Mouse (Mus musculus) bone marrow, adult 2 months (tissue): ENCODE data around the gene Treml1. TPM values are rescaled to one million over a fixed set of nuclear protein-coding genes. Genes with fewer than 3 reads are reported as not detected.

ENCODE experiments used
- H3K27ac ChIP-seq: fragments of 200-500 bp; 2 replicates; pipeline ENCODE4 v1.5.1; 2012; ENCODE audit warnings: low read depth, mild to moderate bottlenecking, control low read depth, inconsistent platforms, low read length; ENCODE audit not compliant: control insufficient read depth, poor library complexity, insufficient read depth
- H3K4me1 ChIP-seq: fragments of 200-500 bp; 2 replicates; pipeline ENCODE4 v1.6.1; 2011; ENCODE audit warnings: low read length; ENCODE audit not compliant: control insufficient read depth, insufficient read depth
- H3K4me3 ChIP-seq: fragments of 200-500 bp; replicated peaks from 2 replicates; pipeline ENCODE3; 2011; ENCODE audit warnings: mild to moderate bottlenecking, low read depth, low read length, control low read depth; ENCODE audit not compliant: control insufficient read depth
- CTCF ChIP-seq: fragments of 200-500 bp; IDR thresholded peaks from 2 replicates; pipeline ENCODE4 v1.5.1; 2011; ENCODE audit warnings: low read length, control low read depth; ENCODE audit not compliant: control insufficient read depth, insufficient read depth
- POLR2A ChIP-seq: fragments of 200-500 bp; IDR thresholded peaks from 2 replicates; pipeline ENCODE4 v1.6.1; 2011; ENCODE audit warnings: low read depth, mild to moderate bottlenecking, control low read depth, low read length, borderline replicate concordance; ENCODE audit not compliant: control insufficient read depth
- WGBS: fragments of 180-500 bp; shearing (Covaris S2); methylation state at CpG from one replicate; pipeline ENCODE4 v1.1.7; 2018; 5-methylcytosine and 5-hydroxymethylcytosine counted together
- polyA plus RNA-seq: library from polyadenylated mRNA; stranded (reverse); fragments of >200 nt; gene quantifications from 2 replicates; pipeline ENCODE4 v1.2.4, GENCODE M21; 2011; ENCODE audit warnings: low replicate concordance; ENCODE audit not compliant: missing spikeins, insufficient read depth, insufficient read length

Gene Treml1
- polyA plus RNA-seq, 1 experiment = 115 TPM

- Histone ChIP-seq H3K4me1 (peaks cover 7% of the 10 kb centered on the region; the same call in 1 of the 2 replicates), H3K4me3 (peak overlapping the region; percentile 33), H3K27ac (peak overlapping the region; percentile 40)
- TF ChIP-seq CTCF = no peak
- TF ChIP-seq POLR2A = no peak
- 58% methylated on average over 11 of the region's 11 CpGs for WGBS
Observed at GRCm38 (mm10) chr17:48325638-48326037, 34.1 kb upstream of the Treml1 start.

- Histone ChIP-seq H3K4me1 (peaks cover 7% of the 10 kb centered on the region; the same call in 1 of the 2 replicates), H3K27ac (no peak overlapping the region), H3K4me3 (no peak overlapping the region)
- WGBS = 87% methylated on average over 4 of the region's 4 CpGs
- no peak for TF ChIP-seq POLR2A
- TF ChIP-seq CTCF = no peak
Observed at GRCm38 (mm10) chr17:48326656-48327055, 33.1 kb upstream of the Treml1 start.

- H3K4me3 ChIP-seq = no peak overlapping the region
- WGBS = 57% methylated on average over 2 of the region's 2 CpGs
- H3K4me1 ChIP-seq = no peaks in the 10 kb centered on the region
- TF ChIP-seq CTCF (no peak), POLR2A (no peak)
- H3K27ac ChIP-seq = no peak overlapping the region
Observed at GRCm38 (mm10) chr17:48332524-48332923, 27.2 kb upstream of the Treml1 start.

DNA sequence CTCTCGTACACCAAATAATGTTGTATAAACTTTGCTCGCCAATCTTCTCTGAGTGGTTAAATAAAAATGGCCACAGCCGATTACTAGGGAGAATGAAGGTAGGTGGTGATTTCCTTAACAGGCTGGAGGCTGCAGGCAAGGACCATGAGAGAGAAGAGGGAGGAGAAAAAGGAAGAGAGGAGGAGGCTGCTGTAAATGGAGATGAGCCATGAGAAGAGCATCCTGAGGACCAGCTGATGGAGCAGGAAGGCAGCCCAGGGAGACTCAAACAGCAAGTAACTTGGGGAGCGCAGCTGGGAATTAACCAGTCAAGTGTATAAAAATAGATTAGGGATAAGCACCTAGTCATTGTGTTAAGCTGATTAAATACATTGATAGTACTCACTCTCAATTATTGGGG, 25.5 kb upstream of the Treml1 start:
- Histone ChIP-seq H3K4me3 (no peak overlapping the region), H3K4me1 (no peaks in the 10 kb centered on the region; the same call in 1 of the 2 replicates), H3K27ac (no peak overlapping the region)
- 86% methylated on average over 4 of the region's 4 CpGs for WGBS
- no peak for TF ChIP-seq CTCF
- TF ChIP-seq POLR2A = no peak

DNA sequence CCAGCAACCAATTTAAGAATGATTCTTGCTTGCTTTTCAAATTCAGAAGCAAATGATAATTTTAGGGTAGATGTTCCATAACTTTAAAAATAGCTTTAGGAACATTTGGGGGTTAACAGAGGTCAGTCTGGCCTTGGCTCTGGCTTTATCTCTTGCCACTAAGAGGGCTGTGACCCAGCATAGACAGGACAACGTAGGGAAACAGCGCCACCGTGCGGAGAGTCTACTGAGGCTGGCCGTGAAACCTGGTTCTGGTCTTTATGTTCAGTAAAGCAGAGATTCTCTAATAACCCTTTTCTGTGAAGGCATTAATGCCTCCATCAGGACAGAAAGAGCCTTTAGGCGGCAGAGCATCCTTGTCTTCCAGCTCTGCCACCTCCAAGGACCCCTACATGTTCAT, 22.9 kb upstream of the Treml1 start:
- H3K4me1 ChIP-seq = no peaks in the 10 kb centered on the region; the same call in 1 of the 2 replicates
- no peak overlapping the region for H3K4me3 ChIP-seq
- no peak for TF ChIP-seq POLR2A
- TF ChIP-seq CTCF = peak; percentile 99
- no peak overlapping the region for H3K27ac ChIP-seq
- under 1% methylated on average over 6 of the region's 6 CpGs for whole genome bisulfite sequencing

DNA sequence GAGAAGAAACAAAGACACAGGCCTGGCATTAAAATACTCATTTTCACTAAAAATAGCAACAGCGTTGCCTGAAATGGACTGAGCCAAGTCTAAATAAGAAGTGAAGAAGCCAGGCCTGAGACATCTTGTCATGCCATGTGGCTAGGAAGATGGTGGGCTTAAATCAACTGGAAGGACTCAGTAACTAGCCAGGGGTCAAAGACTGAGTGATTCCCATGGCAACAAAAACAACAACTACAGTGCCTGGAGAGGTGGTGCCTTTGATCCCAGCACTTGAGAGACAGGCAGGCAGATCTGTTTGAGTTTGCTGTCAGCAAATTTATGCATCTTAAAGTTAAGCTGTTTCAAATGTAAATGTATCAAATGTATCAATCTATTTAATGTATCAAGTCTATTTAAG, 19.4 kb upstream of the Treml1 start:
- Histone ChIP-seq H3K4me1 (no peaks in the 10 kb centered on the region; the same call in 1 of the 2 replicates), H3K27ac (no peak overlapping the region), H3K4me3 (no peak overlapping the region)
- WGBS = 86% methylated on average over 1 of the region's 1 CpGs
- TF ChIP-seq POLR2A (no peak), CTCF (no peak)

GRCm38 (mm10) chr17:48341947-48342346, 17.8 kb upstream of the Treml1 start:
- Histone ChIP-seq H3K4me1 (peaks cover 1% of the 10 kb centered on the region; the same call in 1 of the 2 replicates), H3K4me3 (no peak overlapping the region), H3K27ac (no peak overlapping the region)
- WGBS = 25% methylated on average over 3 of the region's 3 CpGs
- no peak for TF ChIP-seq POLR2A
- no peak for TF ChIP-seq CTCF

GRCm38 (mm10) chr17:48343065-48343464, 16.7 kb upstream of the Treml1 start:
- TF ChIP-seq POLR2A (no peak), CTCF (no peak)

DNA sequence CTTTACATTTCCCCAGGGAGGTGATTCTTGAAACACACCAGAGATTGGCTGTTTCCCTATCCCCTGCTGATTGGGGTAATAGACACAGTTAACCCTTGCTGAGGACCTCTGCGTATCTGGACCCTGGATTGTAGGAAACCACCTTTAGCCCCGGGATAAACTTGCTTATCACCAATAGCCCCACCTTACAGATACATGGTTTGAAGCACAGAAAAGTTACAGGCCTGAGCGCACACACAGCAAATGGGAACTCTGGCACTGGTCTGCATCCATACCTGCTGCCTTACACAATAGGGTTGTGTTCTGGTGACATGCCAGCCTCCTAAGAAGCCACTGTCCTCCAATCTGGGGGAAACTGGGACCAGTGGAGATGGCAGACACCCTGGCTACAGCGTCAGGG, 13.9 kb upstream of the Treml1 start:
- Histone ChIP-seq H3K27ac (no peak overlapping the region), H3K4me1 (peaks cover 1% of the 10 kb centered on the region; the same call in 1 of the 2 replicates), H3K4me3 (no peak overlapping the region)
- 68% methylated on average over 4 of the region's 4 CpGs for WGBS
- no peak for TF ChIP-seq POLR2A
- no peak for TF ChIP-seq CTCF

More at GRCm38 (mm10) chr17:48343065-48343464, 16.7 kb upstream of the Treml1 start:
- peaks cover 1% of the 10 kb centered on the region; the same call in 1 of the 2 replicates for H3K4me1 ChIP-seq
- 72% methylated on average over 2 of the region's 2 CpGs for WGBS
- H3K27ac ChIP-seq = no peak overlapping the region
- no peak overlapping the region for H3K4me3 ChIP-seq

DNA sequence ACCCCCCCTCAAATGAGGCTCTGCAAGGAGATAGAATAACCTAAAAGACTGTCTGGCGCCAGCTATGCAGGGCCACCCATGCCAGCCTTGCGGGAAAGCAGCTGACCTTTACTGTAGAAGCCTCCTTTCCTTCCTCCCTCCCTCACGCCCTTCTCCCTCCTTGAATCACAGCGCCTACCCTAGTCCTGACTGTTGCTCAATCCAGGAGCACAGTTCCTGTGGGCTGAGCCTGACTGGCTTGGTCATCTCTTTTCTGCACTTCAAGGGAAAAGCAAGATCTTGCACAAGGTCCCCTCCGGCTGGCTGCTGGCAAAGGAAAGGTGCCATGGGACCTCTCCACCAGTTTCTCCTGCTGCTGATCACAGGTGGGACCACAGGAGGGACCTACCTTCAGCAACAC, 13.5 kb upstream of the Treml1 start, which contains the start of gene Trem2:
Trem2 (plus strand) TSS at position 171 of the 400 bp plus-strand sequence.
- H3K4me3 ChIP-seq = no peak within 1 kb of the TSS
- 46% methylated on average over 5 of the region's 5 CpGs for WGBS
- TF ChIP-seq CTCF (no peak), POLR2A (no peak)
- H3K27ac ChIP-seq = no peak within 1 kb of the TSS
- H3K4me1 ChIP-seq = peaks cover 1% of the 10 kb centered on the region; the same call in 1 of the 2 replicates
